Mouse (Mus musculus) ovary, postnatal 36 days (tissue): ENCODE data around the gene Card6.
"Not testable (repeated sequence)": the region's sequence is repeated elsewhere in the genome, so short reads cannot be mapped to it uniquely, and the experiment has no call there.

Source experiments
- DNase-seq: peaks from one replicate; pipeline ENCODE4 v3.0.0; 2022; ENCODE audit warnings: low spot score, mixed read lengths

Gene Card6

GRCm38 (mm10) chr15:5130887-5131668, 22.7 kb upstream of the Card6 start:
- not testable (repeated sequence) for DNase-seq

- no peak for DNase-seq
These were observed 20.9 kb upstream of the Card6 start for GRCm38 (mm10) chr15:5129111-5129805.

- DNase-seq = no peak
These were observed 20.0 kb upstream of the Card6 start for GRCm38 (mm10) chr15:5128176-5128940.

GRCm38 (mm10) chr15:5127487-5127886, 19.1 kb upstream of the Card6 start:
- DNase-seq = no peak

GRCm38 (mm10) chr15:5126456-5126855, 18.1 kb upstream of the Card6 start:
- no peak for DNase-seq

GRCm38 (mm10) chr15:5121535-5122313, 13.4 kb upstream of the Card6 start:
- no peak for DNase-seq

GRCm38 (mm10) chr15:5119707-5120106, 11.4 kb upstream of the Card6 start:
- DNase-seq = no peak

GRCm38 (mm10) chr15:5119192-5119591, 10.9 kb upstream of the Card6 start:
- no peak for DNase-seq

GRCm38 (mm10) chr15:5118626-5119025, 10.3 kb upstream of the Card6 start:
- DNase-seq = no peak

- no peak for DNase-seq
These were observed 8.8 kb upstream of the Card6 start for GRCm38 (mm10) chr15:5117031-5117601.

- peak; percentile 100 for DNase-seq
These were observed 8.1 kb upstream of the Card6 start, which contains the start of gene Rpl37 for GRCm38 (mm10) chr15:5116270-5117030. Rpl37 (plus strand) TSS chr15:5116645.

GRCm38 (mm10) chr15:5115173-5115572, 6.8 kb upstream of the Card6 start:
- no peak for DNase-seq

- DNase-seq = no peak
These were observed 4.3 kb upstream of the Card6 start for GRCm38 (mm10) chr15:5112651-5113050.

- no peak for DNase-seq
These were observed 309 bp upstream of the Card6 start for GRCm38 (mm10) chr15:5108655-5109040.

- no peak for DNase-seq
These were observed 2.0 kb downstream of the Card6 start for GRCm38 (mm10) chr15:5106293-5106692.

- DNase-seq = no peak
These were observed 2.4 kb downstream of the Card6 start for GRCm38 (mm10) chr15:5105891-5106290.

GRCm38 (mm10) chr15:5102312-5102711, 6.0 kb downstream of the Card6 start:
- no peak for DNase-seq

GRCm38 (mm10) chr15:5097376-5097775, 11.0 kb downstream of the Card6 start:
- DNase-seq = no peak

GRCm38 (mm10) chr15:5095534-5096301, 12.6 kb downstream of the Card6 start:
- no peak for DNase-seq

- DNase-seq = no peak
These were observed 18.2 kb downstream of the Card6 start for GRCm38 (mm10) chr15:5090131-5090530.
